Mouse (Mus musculus): ENCODE measurements around the gene Gbgt1. TPM values are rescaled to one million over a fixed set of nuclear protein-coding genes. Genes with fewer than 3 reads are reported as not detected.
A peak's percentile ranks its signal among the peaks of the same experiment; 100 is the strongest.

The Gbgt1 gene
- polyA plus RNA-seq, 1 experiment from 2014 or later: 0.10 TPM

DNA sequence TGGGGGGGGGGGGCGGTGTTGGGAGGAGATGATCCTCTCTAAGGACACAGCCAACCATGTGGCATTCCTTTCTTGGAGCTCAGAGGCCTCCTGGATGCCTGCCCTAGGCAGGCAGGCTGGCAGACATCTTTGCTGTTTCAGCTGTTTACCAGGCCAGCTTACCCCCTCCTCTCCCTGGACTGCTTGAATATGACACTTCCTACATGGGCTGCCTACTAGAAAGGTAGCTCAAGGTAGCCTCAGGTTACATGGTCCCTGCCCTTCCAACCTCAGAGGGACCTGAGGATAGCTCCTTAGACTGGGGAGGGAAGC is 42.1 kb downstream of the Gbgt1 start:
- H3K4me1 ChIP-seq (ENCODE audit: control insufficient read depth, insufficient read depth, low read length): peaks cover 50% of the 10 kb centered on the region
- H3K36me3 ChIP-seq (ENCODE audit: control insufficient read depth, insufficient read depth, low read length): peaks cover 9% of the 10 kb centered on the region
- WGBS: 67% methylated on average over 1 of the region's 1 CpGs
- no peak overlapping the region for H3K9ac ChIP-seq (ENCODE audit: low read length)
- H3K4me2 ChIP-seq: no peak overlapping the region
- H3K27me3 ChIP-seq (ENCODE audit: control insufficient read depth, insufficient read depth, low read length): no peaks in the 10 kb centered on the region
- peak overlapping the region; percentile 58 for H3K27ac ChIP-seq (ENCODE audit: low read depth, low read length)
- ATAC-seq (ENCODE audit: low FRiP score) (no peak), DNase-seq (ENCODE audit: low spot score, missing footprints) (no peak)
- H3K9me3 ChIP-seq (ENCODE audit: control insufficient read depth, low read length): no peaks in the 10 kb centered on the region
- H3K4me3 ChIP-seq (ENCODE audit: low read depth, low read length): no peak overlapping the region

GRCm38 (mm10) chr2:28539206-28539605 is 42.5 kb downstream of the Gbgt1 start:
- Histone ChIP-seq H3K27me3 (ENCODE audit: control insufficient read depth, insufficient read depth, low read length) (no peaks in the 10 kb centered on the region), H3K4me2 (peak overlapping the region; percentile 6; the same call in 1 of the 2 replicates), H3K9ac (ENCODE audit: low read length) (peak overlapping the region; percentile 27), H3K4me3 (ENCODE audit: low read depth, low read length) (no peak overlapping the region), H3K36me3 (ENCODE audit: control insufficient read depth, insufficient read depth, low read length) (peaks cover 9% of the 10 kb centered on the region), H3K27ac (ENCODE audit: low read depth, low read length) (peak overlapping the region; percentile 58), H3K4me1 (ENCODE audit: control insufficient read depth, insufficient read depth, low read length) (peaks cover 45% of the 10 kb centered on the region), H3K9me3 (ENCODE audit: control insufficient read depth, low read length) (no peaks in the 10 kb centered on the region)
- no peak for DNase-seq (ENCODE audit: low spot score, missing footprints)
- 50% methylated on average over 7 of the region's 7 CpGs for whole genome bisulfite sequencing
- peak; percentile 71 for ATAC-seq (ENCODE audit: low FRiP score)

DNA sequence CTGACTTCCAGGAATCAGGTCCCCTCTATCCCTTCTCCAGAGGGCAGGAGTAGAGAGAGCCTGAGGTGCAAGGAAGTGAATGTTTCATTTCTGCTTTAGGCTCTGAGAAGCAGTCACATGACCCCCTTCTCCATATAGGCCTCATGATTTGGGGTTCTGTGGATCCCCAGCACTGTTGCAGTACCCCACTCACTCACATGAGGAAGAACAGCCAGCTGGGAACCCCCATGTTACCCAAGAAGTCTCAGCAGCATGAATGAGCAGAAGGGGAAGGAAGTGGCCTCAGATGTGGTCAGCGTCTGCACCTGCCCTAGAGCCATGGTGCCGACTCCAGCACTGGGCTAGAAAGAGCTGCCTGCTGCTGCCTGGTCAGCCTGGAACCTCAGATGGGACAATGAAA is 43.3 kb downstream of the Gbgt1 start:
- Histone ChIP-seq H3K9ac (ENCODE audit: low read length) (no peak overlapping the region), H3K4me1 (ENCODE audit: control insufficient read depth, insufficient read depth, low read length) (peaks cover 39% of the 10 kb centered on the region), H3K4me3 (ENCODE audit: low read depth, low read length) (no peak overlapping the region), H3K27me3 (ENCODE audit: control insufficient read depth, insufficient read depth, low read length) (no peaks in the 10 kb centered on the region), H3K9me3 (ENCODE audit: control insufficient read depth, low read length) (no peaks in the 10 kb centered on the region), H3K36me3 (ENCODE audit: control insufficient read depth, insufficient read depth, low read length) (peaks cover 13% of the 10 kb centered on the region), H3K27ac (ENCODE audit: low read depth, low read length) (no peak overlapping the region; the same call in 1 of the 2 replicates), H3K4me2 (no peak overlapping the region)
- ATAC-seq (ENCODE audit: low FRiP score) (no peak), DNase-seq (ENCODE audit: low spot score, missing footprints) (no peak)
- 83% methylated on average over 2 of the region's 2 CpGs for WGBS

- Histone ChIP-seq H3K27ac (ENCODE audit: low read depth, low read length) (no peak overlapping the region), H3K4me3 (ENCODE audit: low read depth, low read length) (no peak overlapping the region), H3K27me3 (ENCODE audit: control insufficient read depth, insufficient read depth, low read length) (no peaks in the 10 kb centered on the region), H3K4me1 (ENCODE audit: control insufficient read depth, insufficient read depth, low read length) (peaks cover 32% of the 10 kb centered on the region), H3K9ac (ENCODE audit: low read length) (no peak overlapping the region), H3K9me3 (ENCODE audit: control insufficient read depth, low read length) (no peaks in the 10 kb centered on the region), H3K36me3 (ENCODE audit: control insufficient read depth, insufficient read depth, low read length) (peaks cover 16% of the 10 kb centered on the region), H3K4me2 (no peak overlapping the region)
- DNase-seq (ENCODE audit: low spot score, missing footprints) (no peak), ATAC-seq (ENCODE audit: low FRiP score) (no peak)
- WGBS: 74% methylated on average over 8 of the region's 8 CpGs
These were observed 44.0 kb downstream of the Gbgt1 start for GRCm38 (mm10) chr2:28540587-28541227.

DNA sequence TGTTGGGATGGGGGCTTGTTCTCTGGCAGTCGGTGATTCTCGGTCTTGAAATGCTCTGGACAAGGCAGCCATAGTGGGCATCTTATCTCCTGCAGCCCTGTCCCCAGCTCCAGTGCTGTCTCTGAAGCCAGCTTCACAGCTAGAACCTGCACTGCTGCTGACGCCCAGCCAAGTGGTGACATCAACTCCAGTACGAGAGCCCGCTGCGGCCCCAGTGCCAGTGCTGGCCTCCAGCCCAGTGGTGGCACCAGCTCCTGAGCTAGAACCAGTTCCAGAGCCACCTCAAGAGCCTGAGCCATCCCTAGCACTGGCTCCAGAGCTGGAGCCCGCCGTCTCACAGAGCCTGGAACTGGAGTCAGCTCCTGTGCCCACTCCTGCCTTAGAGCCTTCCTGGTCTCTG is 47.2 kb downstream of the Gbgt1 start:
- no peak overlapping the region for H3K9ac ChIP-seq (ENCODE audit: low read length)
- peaks cover 14% of the 10 kb centered on the region for H3K4me1 ChIP-seq (ENCODE audit: control insufficient read depth, insufficient read depth, low read length)
- H3K36me3 ChIP-seq (ENCODE audit: control insufficient read depth, insufficient read depth, low read length): peaks cover 20% of the 10 kb centered on the region
- ATAC-seq (ENCODE audit: low FRiP score): no peak
- no peaks in the 10 kb centered on the region for H3K27me3 ChIP-seq (ENCODE audit: control insufficient read depth, insufficient read depth, low read length)
- H3K27ac ChIP-seq (ENCODE audit: low read depth, low read length): no peak overlapping the region
- H3K9me3 ChIP-seq (ENCODE audit: control insufficient read depth, low read length): no peaks in the 10 kb centered on the region
- H3K4me3 ChIP-seq (ENCODE audit: low read depth, low read length): no peak overlapping the region
- H3K4me2 ChIP-seq: no peak overlapping the region
- WGBS: 93% methylated on average over 8 of the region's 8 CpGs
- DNase-seq (ENCODE audit: low spot score, missing footprints): no peak

DNA sequence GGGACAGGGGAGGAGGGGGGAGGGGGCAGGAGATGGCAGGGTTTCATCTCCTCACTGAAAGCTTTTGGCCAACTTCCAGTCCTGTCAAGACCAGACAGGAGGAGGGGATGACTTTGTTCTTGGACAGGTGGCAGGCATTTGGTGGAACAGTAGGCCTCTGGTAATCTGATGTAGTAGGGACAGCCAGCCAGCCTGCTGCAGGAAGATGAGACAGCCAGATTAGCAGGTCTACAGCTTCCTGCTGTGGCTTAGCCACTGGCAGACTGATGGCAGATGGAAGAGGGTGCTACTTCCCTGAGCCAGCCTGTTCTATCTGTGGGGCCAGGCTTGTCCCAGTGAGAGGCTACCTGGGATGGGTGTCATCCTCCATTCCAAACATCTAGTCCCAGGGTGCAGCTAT is 49.3 kb downstream of the Gbgt1 start:
- Histone ChIP-seq H3K27ac (ENCODE audit: low read depth, low read length) (no peak overlapping the region), H3K4me2 (no peak overlapping the region), H3K27me3 (ENCODE audit: control insufficient read depth, insufficient read depth, low read length) (no peaks in the 10 kb centered on the region), H3K36me3 (ENCODE audit: control insufficient read depth, insufficient read depth, low read length) (peaks cover 39% of the 10 kb centered on the region), H3K4me3 (ENCODE audit: low read depth, low read length) (no peak overlapping the region), H3K9ac (ENCODE audit: low read length) (no peak overlapping the region), H3K4me1 (ENCODE audit: control insufficient read depth, insufficient read depth, low read length) (no peaks in the 10 kb centered on the region), H3K9me3 (ENCODE audit: control insufficient read depth, low read length) (no peaks in the 10 kb centered on the region)
- DNase-seq (ENCODE audit: low spot score, missing footprints) (no peak), ATAC-seq (ENCODE audit: low FRiP score) (no peak)

GRCm38 (mm10) chr2:28546560-28546959 is 49.9 kb downstream of the Gbgt1 start:
- H3K27ac ChIP-seq (ENCODE audit: low read depth, low read length): no peak overlapping the region
- H3K9ac ChIP-seq (ENCODE audit: low read length): no peak overlapping the region
- 85% methylated on average over 6 of the region's 6 CpGs for WGBS

GRCm38 (mm10) chr2:28547237-28548172 is 50.8 kb downstream of the Gbgt1 start:
- H3K4me3 ChIP-seq (ENCODE audit: low read depth, low read length): no peak overlapping the region
- H3K27me3 ChIP-seq (ENCODE audit: control insufficient read depth, insufficient read depth, low read length): no peaks in the 10 kb centered on the region
- H3K27ac ChIP-seq (ENCODE audit: low read depth, low read length): no peak overlapping the region
- H3K4me2 ChIP-seq: no peak overlapping the region
- H3K9me3 ChIP-seq (ENCODE audit: control insufficient read depth, low read length): no peaks in the 10 kb centered on the region
- H3K36me3 ChIP-seq (ENCODE audit: control insufficient read depth, insufficient read depth, low read length): peaks cover 40% of the 10 kb centered on the region
- 46% methylated on average over 11 of the region's 11 CpGs for WGBS
- ATAC-seq (ENCODE audit: low FRiP score) (peak; percentile 49; the same call in 1 of the 2 replicates), DNase-seq (ENCODE audit: low spot score, missing footprints) (peak; percentile 98)
- no peak overlapping the region for H3K9ac ChIP-seq (ENCODE audit: low read length)
- no peaks in the 10 kb centered on the region for H3K4me1 ChIP-seq (ENCODE audit: control insufficient read depth, insufficient read depth, low read length)

More at GRCm38 (mm10) chr2:28546560-28546959, 49.9 kb downstream of the Gbgt1 start:
- Histone ChIP-seq H3K4me1 (ENCODE audit: control insufficient read depth, insufficient read depth, low read length) (no peaks in the 10 kb centered on the region), H3K4me2 (no peak overlapping the region), H3K4me3 (ENCODE audit: low read depth, low read length) (no peak overlapping the region), H3K36me3 (ENCODE audit: control insufficient read depth, insufficient read depth, low read length) (peaks cover 40% of the 10 kb centered on the region), H3K27me3 (ENCODE audit: control insufficient read depth, insufficient read depth, low read length) (no peaks in the 10 kb centered on the region), H3K9me3 (ENCODE audit: control insufficient read depth, low read length) (no peaks in the 10 kb centered on the region)
- ATAC-seq (ENCODE audit: low FRiP score): no peak
- DNase-seq (ENCODE audit: low spot score, missing footprints): no peak

DNA sequence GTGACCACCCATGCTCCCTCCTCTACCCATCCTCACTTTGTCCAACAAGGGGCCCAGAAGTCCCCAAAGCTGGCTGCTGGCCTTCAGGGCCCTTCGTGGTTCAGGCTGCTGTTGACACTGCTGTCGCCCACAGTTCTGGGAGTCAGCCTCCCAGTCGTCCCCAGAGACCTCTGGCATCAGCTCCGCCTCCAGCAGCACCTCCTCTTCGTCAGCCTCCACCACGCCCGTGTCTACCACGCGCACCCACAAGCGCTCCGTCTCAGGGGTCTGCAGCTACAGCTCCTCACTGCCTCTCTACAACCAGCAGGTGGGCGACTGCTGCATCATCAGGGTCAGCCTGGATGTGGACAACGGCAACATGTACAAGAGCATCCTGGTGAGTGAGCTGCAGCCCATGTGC is 52.5 kb downstream of the Gbgt1 start:
- ATAC-seq (ENCODE audit: low FRiP score): no peak
- H3K9ac ChIP-seq (ENCODE audit: low read length): no peak overlapping the region
- H3K4me2 ChIP-seq: no peak overlapping the region
- H3K27ac ChIP-seq (ENCODE audit: low read depth, low read length): no peak overlapping the region
- H3K4me1 ChIP-seq (ENCODE audit: control insufficient read depth, insufficient read depth, low read length): no peaks in the 10 kb centered on the region
- H3K4me3 ChIP-seq (ENCODE audit: low read depth, low read length): no peak overlapping the region
- H3K9me3 ChIP-seq (ENCODE audit: control insufficient read depth, low read length): no peaks in the 10 kb centered on the region
- WGBS: 91% methylated on average over 13 of the region's 13 CpGs
- no peaks in the 10 kb centered on the region for H3K27me3 ChIP-seq (ENCODE audit: control insufficient read depth, insufficient read depth, low read length)
- DNase-seq (ENCODE audit: low spot score, missing footprints): no peak
- peaks cover 40% of the 10 kb centered on the region for H3K36me3 ChIP-seq (ENCODE audit: control insufficient read depth, insufficient read depth, low read length)
